Mouse (Mus musculus) left cerebral cortex, postnatal 36 days (tissue): Measurements from ENCODE around the gene Vezt. TPM values are rescaled to one million over a fixed set of nuclear protein-coding genes. Genes with fewer than 3 reads are reported as not detected.

Experiments used
- DNase-seq, 2 experiments: peaks; one replicate each; pipeline ENCODE4 v3.0.0; 2021 to 2022; ENCODE audit warnings: low spot score in 2 of 2, mixed read lengths in 1 of 2
- intact Hi-C: fragments of 180-260 bp; cut with DNase I; formaldehyde crosslinking; loops from one replicate; pipeline ENCODE4 v1.15.1; 2025
- total RNA-seq, 2 experiments: library from RNA; stranded (reverse); gene quantifications; 2 replicates each; pipeline ENCODE4 v1.2.3; 2021

The Vezt gene
- total RNA-seq, 2 experiments from 2014 or later = 76.5 to 81.5 TPM

DNA sequence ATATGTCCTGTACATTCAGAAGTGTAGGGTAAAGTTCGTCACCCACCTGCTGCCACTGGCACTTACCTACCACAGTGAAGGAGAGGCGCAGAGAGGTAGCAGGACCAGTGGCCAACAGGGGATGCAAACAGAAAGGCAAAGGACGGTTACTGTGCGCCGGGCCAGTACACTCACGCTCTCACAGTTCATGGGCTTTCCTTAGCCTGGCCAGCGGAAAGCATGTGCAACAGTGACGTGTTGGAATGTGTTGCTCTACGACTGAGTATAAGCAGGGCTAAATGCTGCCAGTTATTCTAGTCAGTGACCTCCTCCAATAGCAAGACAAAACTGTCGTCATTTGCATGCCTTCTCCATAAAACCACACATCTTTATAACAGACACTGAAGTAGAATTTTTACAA, 41.5 kb downstream of the Vezt start:
- DNase-seq = no peak
- intact Hi-C loops = no loop called here

DNA sequence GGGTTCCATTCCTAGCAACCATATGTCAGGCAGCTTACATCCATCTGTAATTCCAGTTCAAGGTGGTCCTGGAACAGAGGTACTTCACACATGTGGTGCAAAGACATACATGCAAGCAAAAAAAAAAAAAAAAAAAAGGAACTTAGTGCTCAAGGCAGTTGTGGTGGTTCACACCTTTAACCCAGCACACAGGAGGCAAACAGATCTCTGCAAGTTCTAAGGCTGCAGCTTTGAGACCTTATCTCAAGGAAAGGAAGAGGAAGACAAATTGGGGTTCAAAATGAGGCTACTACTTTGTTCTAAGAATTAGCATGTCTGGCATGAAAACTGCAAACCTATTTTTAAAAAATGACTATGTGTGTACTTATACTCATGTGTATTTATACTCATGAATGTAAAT, 50.3 kb downstream of the Vezt start:
- intact Hi-C loops = no loop called here
- DNase-seq = no peak

DNA sequence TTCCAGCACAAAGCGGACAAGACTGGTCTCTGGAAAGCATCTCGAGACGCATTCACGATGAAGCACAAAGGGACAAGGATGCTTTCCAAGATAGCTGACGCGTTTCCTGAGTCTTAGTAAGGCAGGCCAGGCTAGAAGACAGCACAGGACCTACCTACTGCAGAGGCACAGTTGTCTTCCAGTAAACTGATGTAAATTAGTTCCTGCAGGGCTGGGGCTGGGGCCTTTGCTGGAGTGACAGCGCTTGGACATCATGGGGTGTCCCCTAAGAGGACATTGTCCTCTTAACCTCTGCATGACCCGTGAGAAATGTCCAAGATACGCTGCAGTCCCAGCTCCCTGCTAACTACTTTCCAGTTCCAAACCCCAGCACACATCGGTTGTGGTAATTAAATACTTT, 66.3 kb downstream of the Vezt start:
- intact Hi-C loops = loop anchor here (10.0 kb wide), 1 partner anchor 145 kb away; no protein-coding TSS in a partner anchor
- no peak for DNase-seq

DNA sequence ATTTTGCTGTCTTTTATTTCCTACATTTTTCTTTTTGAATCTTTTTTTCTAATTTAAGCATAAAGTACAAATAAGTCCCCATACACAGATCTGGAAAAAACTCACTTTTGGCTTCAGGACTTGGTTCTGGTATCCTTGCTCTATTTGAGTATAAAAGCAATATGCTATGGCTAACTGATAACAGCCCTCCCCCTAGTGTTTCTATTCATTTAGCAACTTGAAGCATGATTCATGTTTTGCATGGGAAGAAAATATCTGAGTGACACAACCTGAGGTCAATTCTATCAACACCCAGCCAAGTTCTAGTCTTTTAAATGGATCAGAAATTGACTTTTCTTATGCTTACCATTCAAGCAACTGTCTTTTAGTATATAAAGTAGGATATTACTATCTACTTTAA, 68.1 kb downstream of the Vezt start:
- DNase-seq = no peak
- intact Hi-C loops = loop anchor here (10.0 kb wide), 1 partner anchor 143 kb away; no protein-coding TSS in a partner anchor

DNA sequence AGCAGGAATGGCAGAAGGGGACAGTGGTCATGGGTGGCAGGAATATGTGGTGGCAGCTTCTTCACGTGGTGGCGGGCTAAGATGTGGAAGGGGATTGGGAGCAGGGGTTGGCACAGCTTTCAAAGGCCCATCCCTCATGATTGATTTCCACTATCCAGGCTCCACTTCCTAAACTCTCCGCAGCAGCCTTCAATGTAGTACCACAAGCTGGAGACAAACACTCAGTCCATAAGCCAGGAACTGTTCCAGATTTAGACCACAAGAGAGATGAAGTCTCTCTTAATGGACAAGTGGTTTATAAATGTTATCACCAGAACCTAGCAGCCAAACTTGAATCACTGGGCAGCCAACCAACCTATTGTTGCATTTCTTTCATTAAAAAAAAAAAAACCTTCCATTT, 81.6 kb downstream of the Vezt start:
- no peak for DNase-seq
- intact Hi-C loops = no loop called here

DNA sequence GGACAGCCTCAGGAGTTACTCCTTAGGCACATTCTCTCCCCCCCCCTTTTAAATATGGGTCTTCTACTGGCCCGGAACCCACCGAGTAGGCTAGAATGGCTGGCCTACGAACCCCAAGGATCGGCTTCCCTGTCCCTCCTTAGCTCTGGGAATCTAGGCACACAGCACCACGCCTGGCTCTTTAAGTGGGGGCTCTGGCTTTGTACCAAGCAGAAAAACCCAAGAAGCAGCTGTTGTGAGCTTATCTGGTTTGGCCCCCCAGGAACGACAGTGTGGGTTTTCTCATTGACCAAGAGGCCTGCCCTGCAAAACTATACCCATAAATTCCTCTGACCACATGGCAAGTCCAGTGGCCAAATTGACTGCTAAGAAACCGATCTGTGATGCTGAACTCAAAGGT, 82.1 kb downstream of the Vezt start:
- intact Hi-C loops = no loop called here
- DNase-seq = no peak

DNA sequence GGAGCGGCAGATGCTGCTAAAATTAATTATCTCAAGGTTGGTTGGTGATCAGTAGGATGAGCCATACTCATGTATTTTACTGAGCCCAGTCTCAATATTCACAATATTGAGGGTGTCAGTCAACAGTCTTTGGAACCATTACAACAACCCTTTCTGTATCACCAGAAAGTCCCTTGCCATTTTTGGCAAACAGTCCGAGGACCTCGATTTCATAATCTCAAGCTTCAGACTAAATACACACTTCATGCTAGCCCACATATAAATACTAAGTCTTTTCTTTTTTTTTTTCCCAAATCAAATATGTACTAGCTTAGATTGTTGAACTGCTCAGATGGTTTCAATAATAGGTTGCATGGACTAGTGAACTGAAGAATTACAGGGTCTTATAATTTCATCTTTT, 84.6 kb downstream of the Vezt start:
- intact Hi-C loops = no loop called here
- DNase-seq = no peak

DNA sequence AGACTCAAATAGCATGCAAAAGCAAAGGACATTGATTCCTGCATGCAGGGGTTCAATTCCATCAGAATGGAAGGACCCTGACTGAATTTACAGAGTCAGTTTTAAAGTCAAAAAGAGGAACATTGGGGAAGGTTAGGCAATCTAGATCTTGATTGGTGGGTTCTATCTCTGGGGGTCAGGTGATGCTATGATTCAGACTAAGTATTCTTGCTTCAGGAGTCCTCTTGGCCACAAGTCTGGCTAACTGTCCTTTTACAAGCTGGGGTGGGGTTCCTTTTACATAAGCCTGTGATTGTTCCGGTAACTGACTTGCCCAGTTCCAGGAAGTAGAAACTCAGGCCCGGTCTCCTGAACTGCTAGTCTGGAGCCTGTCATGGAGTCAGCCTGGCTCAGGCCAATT, 85.7 kb downstream of the Vezt start:
- DNase-seq = no peak
- intact Hi-C loops = no loop called here

DNA sequence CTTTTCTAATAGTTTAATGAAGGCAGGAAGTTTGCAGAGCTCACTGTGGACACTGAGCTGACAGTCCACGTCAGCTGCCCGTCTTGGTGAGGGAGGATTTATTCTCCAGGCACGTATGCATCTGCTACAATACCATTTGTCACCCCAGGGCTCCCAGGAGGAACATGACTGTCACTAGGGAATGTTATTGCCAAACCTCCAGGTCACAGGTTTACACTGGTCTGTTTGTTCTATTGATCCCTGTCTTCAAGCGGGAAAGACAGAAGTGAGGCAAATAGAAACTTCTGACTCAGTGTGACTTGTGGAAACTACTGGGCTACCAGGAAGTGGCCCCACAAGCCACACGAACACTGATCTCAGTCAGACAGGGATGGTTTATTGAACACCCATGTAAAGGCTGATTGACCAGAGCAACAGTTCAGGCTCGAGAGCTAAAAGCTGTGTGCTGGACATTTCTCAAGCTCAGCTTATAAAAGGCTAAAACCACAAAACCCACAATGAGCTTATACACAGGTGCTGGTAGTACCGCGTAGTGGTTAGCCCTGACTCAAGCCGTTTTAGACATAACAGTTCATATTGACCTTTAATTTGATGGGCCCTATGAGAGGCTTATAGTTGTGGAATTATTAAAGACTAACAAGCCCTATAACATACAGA, 89.6 kb downstream of the Vezt start:
- no peak for DNase-seq
- intact Hi-C loops = no loop called here

DNA sequence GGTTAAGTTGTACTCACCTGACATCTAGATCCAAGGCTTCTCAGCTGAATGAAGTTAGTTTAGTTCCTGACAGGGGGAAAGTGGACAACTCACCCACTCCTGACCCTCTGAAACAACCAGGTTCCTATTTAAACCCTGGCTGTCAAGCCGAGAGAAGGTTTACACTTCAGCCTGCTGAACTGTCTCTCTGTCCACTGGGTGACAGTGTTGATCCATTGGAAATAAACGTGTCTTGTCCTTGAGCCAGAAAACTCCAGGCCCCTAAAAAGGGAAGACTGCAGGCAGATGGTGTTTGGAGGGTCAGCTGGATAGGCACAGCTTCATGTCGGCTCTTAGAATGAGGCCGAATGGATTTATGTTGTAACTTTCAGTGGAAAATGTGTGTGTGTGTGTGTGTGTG, 90.3 kb downstream of the Vezt start:
- intact Hi-C loops = no loop called here
- no peak for DNase-seq

DNA sequence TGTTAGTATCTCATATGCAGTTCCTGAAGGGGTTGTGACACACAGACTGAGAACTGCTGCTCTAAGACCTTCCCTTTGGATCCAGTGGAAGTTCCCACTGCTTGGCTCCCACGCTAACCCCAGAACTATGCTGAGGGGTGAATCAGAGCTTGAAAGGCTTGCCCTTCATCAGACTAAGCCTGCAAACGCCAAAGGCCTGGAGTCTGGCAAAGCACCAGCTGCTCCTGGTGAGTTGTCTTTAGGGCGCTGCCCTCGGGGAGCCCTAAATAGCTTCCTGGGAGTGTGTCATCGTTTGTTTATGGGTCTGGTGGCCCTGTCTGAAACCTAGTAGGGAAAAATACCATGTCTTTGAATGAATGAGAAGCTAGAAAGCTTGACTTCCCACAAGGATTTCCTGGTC, 91.4 kb downstream of the Vezt start:
- intact Hi-C loops = no loop called here
- DNase-seq = no peak

DNA sequence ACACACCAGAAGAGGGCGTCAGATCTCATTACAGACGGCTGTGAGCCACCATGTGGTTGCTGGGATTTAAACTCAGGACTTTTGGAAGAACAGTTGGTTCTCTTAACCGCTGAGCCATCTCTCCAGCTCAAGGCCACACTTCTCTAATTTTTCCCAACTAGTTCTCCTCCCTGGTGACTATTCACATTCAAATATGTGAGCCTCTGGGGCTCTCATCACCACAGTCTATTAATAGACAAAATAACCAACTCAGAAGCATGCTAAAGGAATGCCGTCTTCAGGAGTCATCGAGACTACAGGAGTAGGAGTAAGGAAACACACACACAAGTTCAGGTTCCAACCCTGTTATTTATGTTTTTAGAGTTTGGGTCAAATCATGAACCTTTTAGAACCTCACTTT, 95.3 kb downstream of the Vezt start:
- DNase-seq = no peak

DNA sequence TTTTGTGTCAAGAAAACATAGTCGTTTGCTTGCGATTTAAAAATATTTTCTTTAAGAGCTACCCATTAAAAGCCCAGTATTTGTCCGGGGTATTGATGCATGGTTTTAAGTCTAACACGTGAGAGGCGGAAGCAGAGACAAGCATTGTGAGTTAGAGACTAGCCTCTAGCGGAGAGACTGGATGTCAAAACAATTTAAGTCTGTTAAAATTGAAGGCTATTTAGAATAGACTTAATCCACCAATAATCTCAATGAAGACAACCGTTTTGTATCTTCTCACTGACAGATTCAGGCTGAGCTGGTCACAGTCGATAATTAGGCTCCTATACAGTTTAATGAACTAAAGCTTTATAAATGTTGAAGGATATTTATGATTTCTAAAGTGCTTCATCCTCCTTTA, 95.9 kb downstream of the Vezt start:
- DNase-seq = no peak
- intact Hi-C loops = no loop called here

More for the DNA sequence above, 95.3 kb downstream of the Vezt start:
- intact Hi-C loops = no loop called here

DNA sequence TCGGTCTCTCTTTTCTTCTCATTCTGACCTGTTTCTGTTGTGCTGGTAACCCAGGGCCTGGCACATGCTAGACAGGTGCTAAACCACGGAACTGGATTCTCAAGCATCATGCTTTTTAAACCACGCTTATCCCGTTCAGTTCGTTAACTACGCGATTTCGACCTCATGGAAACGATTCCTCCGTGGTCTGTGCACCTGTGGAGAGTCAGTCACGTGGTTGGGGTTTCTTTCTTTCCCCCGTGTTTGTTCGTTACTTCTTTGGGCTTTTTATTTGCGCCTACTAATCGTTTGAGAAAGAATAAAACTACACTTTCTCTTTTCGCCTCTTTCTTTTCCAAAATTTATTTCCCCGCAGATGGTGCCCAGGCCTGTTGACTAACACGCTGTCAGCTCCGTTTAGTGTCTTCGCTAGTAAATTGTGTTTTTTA, 96.8 kb downstream of the Vezt start:
- intact Hi-C loops = no loop called here
- DNase-seq = no peak

DNA sequence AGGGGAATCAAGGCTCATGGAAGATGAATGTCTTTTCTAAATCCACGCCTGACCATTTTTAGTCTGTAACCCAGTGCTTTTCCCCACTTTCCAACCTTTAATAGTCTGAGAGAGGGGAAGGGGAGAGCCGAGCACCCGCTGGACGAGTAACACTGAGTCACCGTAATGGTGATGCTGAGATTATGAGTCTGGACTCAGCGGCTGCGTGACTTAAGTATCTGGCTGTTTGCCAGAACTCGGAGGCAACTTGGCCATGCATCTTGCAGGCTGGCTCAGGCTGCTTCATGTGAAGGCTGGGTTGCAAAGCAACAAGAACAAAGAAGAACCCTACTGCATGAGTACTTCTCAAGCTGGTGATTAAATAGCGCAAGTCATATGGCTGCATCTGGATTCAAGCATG, 101.6 kb downstream of the Vezt start:
- intact Hi-C loops = no loop called here
- no peak for DNase-seq

DNA sequence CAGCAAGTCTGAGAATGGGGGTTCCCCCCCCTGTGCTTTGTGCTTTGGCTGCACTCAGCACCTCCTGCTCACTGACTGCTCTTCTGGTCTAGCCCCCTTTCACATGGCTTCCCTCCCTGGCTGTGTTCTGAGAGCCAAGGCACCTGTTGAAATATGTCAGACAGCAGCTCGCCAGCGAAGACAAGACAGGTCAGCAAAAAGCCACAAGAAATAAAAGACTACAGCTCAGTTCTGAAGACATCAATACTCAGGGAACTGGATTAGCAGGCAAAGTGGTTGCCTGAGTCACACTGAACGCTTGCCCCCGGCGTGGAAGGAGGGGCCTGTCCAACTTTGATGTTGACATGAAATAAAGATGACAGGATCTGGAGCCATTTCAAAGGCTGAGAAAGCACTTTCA, 102.8 kb downstream of the Vezt start:
- intact Hi-C loops = no loop called here

DNA sequence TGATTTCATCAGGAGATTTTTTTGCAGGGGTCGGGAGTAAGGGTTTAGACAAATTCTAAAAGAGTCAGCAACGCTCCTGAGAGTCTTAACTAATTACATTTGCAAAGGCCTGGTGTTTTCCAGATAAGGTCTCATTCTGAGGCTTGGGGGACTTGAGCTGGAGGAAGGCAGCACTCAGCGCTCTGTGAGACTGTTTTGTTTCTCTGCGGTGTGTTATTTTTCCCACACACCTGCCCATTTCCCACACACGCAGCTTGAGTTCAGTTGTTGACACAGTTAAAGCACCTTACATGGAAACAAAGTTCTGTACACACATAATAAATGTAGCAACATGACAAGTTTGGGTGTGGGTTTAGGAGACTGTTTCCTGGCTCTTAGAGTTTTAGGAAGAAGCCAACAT, 103.6 kb downstream of the Vezt start:
- intact Hi-C loops = no loop called here
- no peak for DNase-seq

More for the DNA sequence above, 102.8 kb downstream of the Vezt start:
- no peak for DNase-seq

DNA sequence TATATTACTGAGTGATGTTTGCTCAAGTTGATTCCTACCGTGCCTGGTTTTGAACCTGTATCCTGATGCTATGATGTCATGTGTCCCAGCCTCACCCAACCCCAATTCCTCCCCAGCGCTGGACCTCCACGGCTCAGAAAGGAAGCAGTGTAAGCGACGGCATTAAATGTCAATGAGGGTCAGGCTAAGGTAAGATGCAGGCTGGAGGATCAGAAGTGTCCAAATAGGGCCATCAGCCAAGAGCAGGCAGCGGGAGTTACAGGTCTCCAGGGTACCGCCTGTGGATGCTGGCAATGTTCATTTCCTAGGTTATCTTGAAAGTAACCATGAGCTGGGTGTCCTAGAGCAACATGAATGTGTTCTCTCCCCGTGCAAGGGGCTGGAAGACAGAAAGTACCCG, 104.2 kb downstream of the Vezt start:
- DNase-seq = no peak

DNA sequence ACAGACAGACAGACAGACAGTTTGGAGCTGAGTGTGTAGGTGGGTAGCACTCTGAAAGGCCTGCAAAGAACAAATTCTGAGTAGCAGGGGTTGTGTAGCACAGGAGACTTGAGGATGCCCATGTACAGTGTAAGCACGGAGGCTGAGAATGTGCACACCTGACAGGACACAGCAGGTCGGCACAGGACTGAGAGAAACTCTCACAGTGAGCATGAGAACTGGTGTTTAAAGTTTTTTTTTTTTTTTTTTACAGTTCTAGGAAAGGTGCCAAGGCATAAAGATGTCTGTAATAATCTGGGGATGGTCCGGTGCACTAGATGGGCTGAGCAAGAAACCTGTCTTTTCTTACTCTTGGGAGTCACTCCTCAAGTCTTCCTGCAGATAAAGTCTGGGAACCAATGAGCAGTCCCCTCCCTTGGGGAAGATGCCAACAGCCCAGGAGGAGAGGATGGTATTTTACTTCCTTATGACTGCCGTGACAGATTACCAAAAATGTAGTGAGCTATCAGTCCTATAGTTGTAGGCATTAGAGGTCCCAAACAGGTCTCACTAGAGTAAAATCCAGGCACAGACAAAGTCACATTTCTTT, 105.3 kb downstream of the Vezt start:
- no peak for DNase-seq
- intact Hi-C loops = no loop called here

More for the DNA sequence above, 104.2 kb downstream of the Vezt start:
- intact Hi-C loops = no loop called here

DNA sequence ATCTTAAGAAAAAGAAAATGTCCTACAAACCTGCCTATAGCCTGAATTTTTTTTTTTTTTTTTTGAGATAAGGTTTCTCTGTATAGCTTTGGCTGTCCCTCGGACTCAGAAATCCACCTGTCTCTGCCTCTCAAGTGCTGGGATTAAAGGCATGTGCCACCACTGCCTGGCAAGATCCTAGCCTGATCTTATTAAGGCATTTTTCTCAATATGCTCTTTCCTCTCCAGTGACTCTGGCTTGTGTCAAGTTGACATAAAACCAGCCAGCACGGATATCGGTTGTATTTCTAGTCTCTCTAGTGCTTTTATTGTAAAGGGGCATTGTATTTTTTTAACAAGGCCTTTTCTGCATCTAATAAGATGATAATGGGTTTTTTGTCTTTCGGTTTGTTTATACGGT, 111.0 kb downstream of the Vezt start:
- DNase-seq = no peak
- intact Hi-C loops = loop anchor here (10.0 kb wide), 1 partner anchor 360 kb away; no protein-coding TSS in a partner anchor

DNA sequence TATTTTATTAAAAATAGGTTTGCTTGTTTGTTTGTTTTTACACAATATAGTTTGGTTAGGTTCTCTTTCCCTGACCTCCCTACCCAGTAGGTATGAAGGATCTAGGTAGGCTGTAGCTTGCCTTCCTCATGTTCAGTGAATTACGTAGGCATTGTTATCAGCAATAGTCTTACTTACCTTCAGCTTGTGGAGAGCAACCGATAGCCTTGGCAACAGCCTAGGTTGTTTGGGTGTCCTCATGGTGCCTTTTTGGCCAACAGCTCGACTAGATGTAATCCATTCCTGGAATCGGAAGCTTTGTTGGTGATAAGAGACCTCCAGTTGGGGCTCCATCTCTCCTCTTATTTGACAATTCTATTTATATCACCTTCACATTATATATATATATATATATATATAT, 114.5 kb downstream of the Vezt start:
- no peak for DNase-seq
- intact Hi-C loops = loop anchor here (10.0 kb wide), 1 partner anchor 364 kb away; no protein-coding TSS in a partner anchor

DNA sequence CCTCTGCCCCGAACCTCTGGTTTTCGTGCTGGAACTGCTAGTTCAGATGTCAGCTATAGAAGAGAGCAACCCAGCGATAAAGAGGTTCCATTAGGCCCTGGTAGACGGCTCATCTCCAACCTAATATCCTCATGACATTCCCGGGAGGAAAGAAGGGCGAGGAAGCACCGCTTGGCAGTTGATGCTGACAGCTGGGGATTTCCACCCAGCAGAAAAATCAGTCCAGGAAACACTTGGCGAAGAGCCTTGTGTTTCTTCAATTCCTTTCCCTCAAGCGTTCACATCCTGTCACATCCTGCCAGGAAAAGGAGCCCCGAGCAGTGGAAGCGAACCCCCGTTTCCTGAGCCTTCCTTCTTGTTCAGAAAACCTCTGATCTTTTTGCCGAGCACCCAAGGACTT, 116.4 kb downstream of the Vezt start:
- DNase-seq = peak; percentile 7 to 8
- intact Hi-C loops = no loop called here
